Mouse (Mus musculus): ENCODE data around the gene Tmem109.

DNA sequence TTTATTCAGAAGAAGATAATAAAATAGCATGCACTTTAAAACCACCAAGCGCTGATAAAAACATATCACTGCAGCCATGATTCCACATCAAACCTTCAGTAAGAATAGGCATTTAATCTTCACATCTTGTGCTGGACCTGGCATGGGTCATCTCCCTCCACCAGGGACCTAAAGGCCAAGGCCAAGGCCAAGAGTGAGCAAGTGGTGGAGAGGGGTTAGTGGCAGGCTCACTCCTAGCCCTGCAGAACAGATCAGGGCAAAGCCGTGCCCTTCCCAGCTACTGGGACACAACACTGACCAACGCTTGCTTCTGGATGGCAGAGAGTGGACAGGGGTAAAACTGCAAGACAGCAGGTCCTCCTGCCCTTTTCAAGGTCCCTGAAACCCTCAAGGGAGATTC is 11.1 kb downstream of the Tmem109 start:
- TF ChIP-seq EP300 (IDR thresholded peaks at IDR 0.05; ENCODE audit: insufficient read depth, low read depth, low read length): no peak
- no peak for TF ChIP-seq POLR2A (IDR thresholded peaks at IDR 0.05; ENCODE audit: insufficient read depth, low read length)
- no peak for TF ChIP-seq CTCF (IDR thresholded peaks at IDR 0.05; ENCODE audit: low read depth, low read length)
